Mouse (Mus musculus): Measurements from ENCODE around the gene 2310011J03Rik. TPM values are rescaled to one million over a fixed set of nuclear protein-coding genes. Genes with fewer than 3 reads are reported as not detected.

Gene 2310011J03Rik
- polyA plus RNA-seq, 1 experiment, result 40.6 TPM

GRCm38 (mm10) chr10:80317011-80317410, 3.3 kb downstream of the 2310011J03Rik start:
- WGBS, result 52% methylated on average over 10 of the region's 10 CpGs
- H3K4me1 ChIP-seq (ENCODE audit: control insufficient read depth, insufficient read depth, insufficient read length), result peaks cover 39% of the 10 kb centered on the region
- no peak for TF ChIP-seq CTCF (IDR thresholded peaks at IDR 0.05; ENCODE audit: extremely low read depth, insufficient read depth, insufficient read length, insufficient replicate concordance)
- TF ChIP-seq POLR2A (IDR thresholded peaks at IDR 0.05; ENCODE audit: low read depth, low read length), result no peak

GRCm38 (mm10) chr10:80316359-80316781, 4.0 kb downstream of the 2310011J03Rik start:
- Histone ChIP-seq H3K27ac (ENCODE audit: insufficient read depth, low read length) (no peak overlapping the region), H3K4me3 (ENCODE audit: extremely low read depth, insufficient read depth, insufficient read length) (no peak overlapping the region), H3K4me1 (ENCODE audit: control insufficient read depth, insufficient read depth, insufficient read length) (peaks cover 33% of the 10 kb centered on the region), H3K27me3 (ENCODE audit: control insufficient read depth, insufficient read depth, low read length) (no peaks in the 10 kb centered on the region; the same call in 1 of the 2 replicates), H3K36me3 (ENCODE audit: control insufficient read depth, insufficient read depth, low read length) (peaks cover 13% of the 10 kb centered on the region)
- DNase-seq (ENCODE audit: low read depth in 1 of 2, low spot score in 2 of 2), result no peak
- TF ChIP-seq CTCF (IDR thresholded peaks at IDR 0.05; ENCODE audit: extremely low read depth, insufficient read depth, insufficient read length, insufficient replicate concordance), result no peak
- TF ChIP-seq POLR2A (IDR thresholded peaks at IDR 0.05; ENCODE audit: low read depth, low read length), result no peak
- WGBS, result 71% methylated on average over 11 of the region's 11 CpGs

More at GRCm38 (mm10) chr10:80317011-80317410, 3.3 kb downstream of the 2310011J03Rik start:
- no peaks in the 10 kb centered on the region; the same call in 1 of the 2 replicates for H3K27me3 ChIP-seq (ENCODE audit: control insufficient read depth, insufficient read depth, low read length)
- H3K27ac ChIP-seq (ENCODE audit: insufficient read depth, low read length), result no peak overlapping the region
- no peak for DNase-seq (ENCODE audit: low read depth in 1 of 2, low spot score in 2 of 2)
- H3K36me3 ChIP-seq (ENCODE audit: control insufficient read depth, insufficient read depth, low read length), result peaks cover 13% of the 10 kb centered on the region
- no peak overlapping the region for H3K4me3 ChIP-seq (ENCODE audit: extremely low read depth, insufficient read depth, insufficient read length)

GRCm38 (mm10) chr10:80315315-80315714, 5.0 kb downstream of the 2310011J03Rik start:
- H3K27ac ChIP-seq (ENCODE audit: insufficient read depth, low read length), result no peak overlapping the region
- no peaks in the 10 kb centered on the region; the same call in 1 of the 2 replicates for H3K27me3 ChIP-seq (ENCODE audit: control insufficient read depth, insufficient read depth, low read length)
- TF ChIP-seq CTCF (IDR thresholded peaks at IDR 0.05; ENCODE audit: extremely low read depth, insufficient read depth, insufficient read length, insufficient replicate concordance) (no peak), POLR2A (IDR thresholded peaks at IDR 0.05; ENCODE audit: low read depth, low read length) (no peak)
- peaks cover 13% of the 10 kb centered on the region for H3K36me3 ChIP-seq (ENCODE audit: control insufficient read depth, insufficient read depth, low read length)
- DNase-seq (ENCODE audit: low read depth in 1 of 2, low spot score in 2 of 2), result no peak
- H3K4me1 ChIP-seq (ENCODE audit: control insufficient read depth, insufficient read depth, insufficient read length), result peaks cover 25% of the 10 kb centered on the region
- 63% methylated on average over 27 of the region's 27 CpGs for WGBS
- no peak overlapping the region for H3K4me3 ChIP-seq (ENCODE audit: extremely low read depth, insufficient read depth, insufficient read length)

GRCm38 (mm10) chr10:80314494-80315001, 5.8 kb downstream of the 2310011J03Rik start:
- Histone ChIP-seq H3K4me1 (ENCODE audit: control insufficient read depth, insufficient read depth, insufficient read length) (peaks cover 24% of the 10 kb centered on the region), H3K27ac (ENCODE audit: insufficient read depth, low read length) (no peak overlapping the region), H3K27me3 (ENCODE audit: control insufficient read depth, insufficient read depth, low read length) (no peaks in the 10 kb centered on the region; the same call in 1 of the 2 replicates), H3K36me3 (ENCODE audit: control insufficient read depth, insufficient read depth, low read length) (peaks cover 13% of the 10 kb centered on the region), H3K4me3 (ENCODE audit: extremely low read depth, insufficient read depth, insufficient read length) (no peak overlapping the region)
- DNase-seq (ENCODE audit: low read depth in 1 of 2, low spot score in 2 of 2), result no peak
- no peak for TF ChIP-seq CTCF (IDR thresholded peaks at IDR 0.05; ENCODE audit: extremely low read depth, insufficient read depth, insufficient read length, insufficient replicate concordance)
- no peak for TF ChIP-seq POLR2A (IDR thresholded peaks at IDR 0.05; ENCODE audit: low read depth, low read length)
- WGBS, result 79% methylated on average over 16 of the region's 16 CpGs

- peak overlapping the region; percentile 95 for H3K27ac ChIP-seq (ENCODE audit: insufficient read depth, low read length)
- no peak for TF ChIP-seq POLR2A (IDR thresholded peaks at IDR 0.05; ENCODE audit: low read depth, low read length)
- no peak for TF ChIP-seq CTCF (IDR thresholded peaks at IDR 0.05; ENCODE audit: extremely low read depth, insufficient read depth, insufficient read length, insufficient replicate concordance)
- H3K4me3 ChIP-seq (ENCODE audit: extremely low read depth, insufficient read depth, insufficient read length), result peak overlapping the region; percentile 42
- 9% methylated on average over 20 of the region's 20 CpGs for WGBS
- peaks cover 9% of the 10 kb centered on the region for H3K36me3 ChIP-seq (ENCODE audit: control insufficient read depth, insufficient read depth, low read length)
- peak in 1 of 2 experiments; percentile 62 for DNase-seq (ENCODE audit: low read depth in 1 of 2, low spot score in 2 of 2)
- no peaks in the 10 kb centered on the region; the same call in 1 of the 2 replicates for H3K27me3 ChIP-seq (ENCODE audit: control insufficient read depth, insufficient read depth, low read length)
- peaks cover 17% of the 10 kb centered on the region for H3K4me1 ChIP-seq (ENCODE audit: control insufficient read depth, insufficient read depth, insufficient read length)
Observed at GRCm38 (mm10) chr10:80313627-80314201, 6.6 kb downstream of the 2310011J03Rik start.

GRCm38 (mm10) chr10:80312586-80313504, 7.5 kb downstream of the 2310011J03Rik start:
- DNase-seq (ENCODE audit: low read depth in 1 of 2, low spot score in 2 of 2), result no peak
- peak overlapping the region; percentile 42; the same call in 1 of the 2 replicates for H3K4me3 ChIP-seq (ENCODE audit: extremely low read depth, insufficient read depth, insufficient read length)
- peak overlapping the region; percentile 95 for H3K27ac ChIP-seq (ENCODE audit: insufficient read depth, low read length)
- TF ChIP-seq POLR2A (IDR thresholded peaks at IDR 0.05; ENCODE audit: low read depth, low read length) (no peak), CTCF (IDR thresholded peaks at IDR 0.05; ENCODE audit: extremely low read depth, insufficient read depth, insufficient read length, insufficient replicate concordance) (no peak)
- 80% methylated on average over 54 of the region's 54 CpGs for WGBS
- H3K27me3 ChIP-seq (ENCODE audit: control insufficient read depth, insufficient read depth, low read length), result no peaks in the 10 kb centered on the region; the same call in 1 of the 2 replicates
- peaks cover 17% of the 10 kb centered on the region for H3K4me1 ChIP-seq (ENCODE audit: control insufficient read depth, insufficient read depth, insufficient read length)
- H3K36me3 ChIP-seq (ENCODE audit: control insufficient read depth, insufficient read depth, low read length), result peaks cover 2% of the 10 kb centered on the region

Measured in spleen, adult 2 months (tissue).